Mouse (Mus musculus) MEL (cell line): ENCODE measurements at regions not wholly inside any gene's neighbourhood (a gene's known extent, or its start where the extent isn't known, plus 50 kb on each side); places are given as distances from the start of the nearest gene placed in this dataset.

Experiments
- DNase-seq: peaks from one replicate; pipeline ENCODE4 v3.0.0; 2011; ENCODE audit warnings: low read depth, low spot score
- H3K27ac ChIP-seq: 2 replicates; pipeline ENCODE4 v1.5.1; 2012; ENCODE audit warnings: low read depth, mild to moderate bottlenecking, control low read depth, low read length, moderate library complexity; ENCODE audit not compliant: control insufficient read depth
- H3K27me3 ChIP-seq, 2 experiments: fragments of 150-350 bp in 1 of 2; sonication (generic) in 1 of 2; 2 replicates each; pipeline ENCODE4 v1.6.1; 2012; ENCODE audit warnings: low read length in 2 of 2, mild to moderate bottlenecking in 2 of 2, improper control_type of control experiment in 1 of 2, moderate library complexity in 1 of 2; ENCODE audit not compliant: insufficient read depth in 2 of 2, control insufficient read depth in 1 of 2
- H3K36me3 ChIP-seq, 2 experiments: 2 replicates each; pipeline ENCODE4 v1.6.1; 2012 to 2014; ENCODE audit warnings: low read length in 2 of 2, improper control_type of control experiment in 1 of 2, inconsistent platforms in 1 of 2, mild to moderate bottlenecking in 1 of 2; ENCODE audit not compliant: insufficient read depth in 2 of 2, control insufficient read depth in 1 of 2
- H3K4me1 ChIP-seq, 2 experiments: fragments of 150-350 bp in 1 of 2; sonication (generic) in 1 of 2; 2 replicates each; pipeline ENCODE4 v1.6.1; 2012; ENCODE audit warnings: low read length in 2 of 2, improper control_type of control experiment in 1 of 2, mild to moderate bottlenecking in 1 of 2; ENCODE audit not compliant: insufficient read depth in 2 of 2, control insufficient read depth in 1 of 2
- H3K4me3 ChIP-seq, 2 experiments: fragments of 150-350 bp in 1 of 2; sonication (generic) in 1 of 2; 2 replicates each; pipeline ENCODE4 v1.5.1; 2012; ENCODE audit warnings: low read depth in 2 of 2, low read length in 2 of 2, mild to moderate bottlenecking in 2 of 2, moderate library complexity in 2 of 2, control low read depth in 1 of 2, improper control_type of control experiment in 1 of 2; ENCODE audit not compliant: control insufficient read depth in 1 of 2, insufficient read depth in 1 of 2
- H3K79me2 ChIP-seq: 2 replicates; pipeline ENCODE4 v1.6.1; 2012; ENCODE audit warnings: mild to moderate bottlenecking, low read length, moderate library complexity; ENCODE audit not compliant: control insufficient read depth, poor library complexity, insufficient read depth
- H3K9ac ChIP-seq: 2 replicates; pipeline ENCODE4 v1.6.1; 2012; ENCODE audit warnings: low read depth, mild to moderate bottlenecking, control low read depth, low read length, moderate library complexity; ENCODE audit not compliant: control insufficient read depth, poor library complexity, severe bottlenecking
- H3K9me3 ChIP-seq: fragments of 150-350 bp; sonication (generic); replicated peaks from 2 replicates; pipeline ENCODE4 v1.6.1; 2012; ENCODE audit warnings: mild to moderate bottlenecking, low read length, improper control_type of control experiment, moderate library complexity; ENCODE audit not compliant: insufficient read depth
- CHD2 ChIP-seq: IDR thresholded peaks from 2 replicates; pipeline ENCODE4 v1.6.1; 2011; ENCODE audit warnings: low read length, improper control_type of control experiment
- CTCF ChIP-seq, 3 experiments: IDR thresholded peaks in 2 of 3; conservative IDR thresholded peaks in 1 of 3; 2 replicates each; pipeline ENCODE4 v1.5.1; 2011 to 2012; ENCODE audit warnings: low read length in 3 of 3, low read depth in 2 of 3, mild to moderate bottlenecking in 2 of 3, improper control_type of control experiment in 1 of 3, inconsistent platforms in 1 of 3, mixed read lengths in 1 of 3, moderate library complexity in 1 of 3; ENCODE audit not compliant: control insufficient read depth in 1 of 3, insufficient read depth in 1 of 3, poor library complexity in 1 of 3, severe bottlenecking in 1 of 3
- ELF1 ChIP-seq: IDR thresholded peaks from 2 replicates; pipeline ENCODE4 v1.6.1; 2014; ENCODE audit warnings: low read depth, mild to moderate bottlenecking, inconsistent platforms, low read length, improper control_type of control experiment, moderate library complexity
- ETS1 ChIP-seq: IDR thresholded peaks from 2 replicates; pipeline ENCODE4 v1.6.1; 2012; ENCODE audit warnings: low read depth, mild to moderate bottlenecking, inconsistent platforms, low read length, improper control_type of control experiment, moderate library complexity
- GABPA ChIP-seq: IDR thresholded peaks from 2 replicates; pipeline ENCODE4 v1.6.1; 2012; ENCODE audit warnings: low read depth, mild to moderate bottlenecking, inconsistent platforms, low read length, improper control_type of control experiment, moderate library complexity
- GATA1 ChIP-seq: IDR thresholded peaks from 2 replicates; pipeline ENCODE4 v1.6.1; 2011; ENCODE audit warnings: low read depth, low read length, improper control_type of control experiment
- HCFC1 ChIP-seq: IDR thresholded peaks from 2 replicates; pipeline ENCODE4 v1.6.1; 2012; ENCODE audit warnings: low read depth, mild to moderate bottlenecking, inconsistent platforms, low read length, improper control_type of control experiment, moderate library complexity
- JUND ChIP-seq: IDR thresholded peaks from 2 replicates; pipeline ENCODE4 v1.6.1; 2011; ENCODE audit warnings: low read depth, mild to moderate bottlenecking, improper control_type of control experiment, low read length
- KAT2A ChIP-seq: conservative IDR thresholded peaks from 2 replicates; pipeline ENCODE4 v1.6.1; 2012; ENCODE audit warnings: low read depth, low read length, improper control_type of control experiment, inconsistent platforms
- MAFK ChIP-seq: IDR thresholded peaks from 2 replicates; pipeline ENCODE4 v1.6.1; 2011; ENCODE audit warnings: low read depth, mild to moderate bottlenecking, low read length, improper control_type of control experiment, borderline replicate concordance
- MAX ChIP-seq: IDR thresholded peaks from 2 replicates; pipeline ENCODE4 v1.6.1; 2011; ENCODE audit warnings: low read length, improper control_type of control experiment
- MAZ ChIP-seq: IDR thresholded peaks from 2 replicates; pipeline ENCODE4 v1.6.1; 2012; ENCODE audit warnings: low read depth, mild to moderate bottlenecking, inconsistent platforms, low read length, improper control_type of control experiment
- MXI1 ChIP-seq: IDR thresholded peaks from 2 replicates; pipeline ENCODE4 v1.6.1; 2011; ENCODE audit warnings: mild to moderate bottlenecking, low read depth, low read length, improper control_type of control experiment
- MYC ChIP-seq: IDR thresholded peaks from 2 replicates; pipeline ENCODE4 v1.6.1; 2011; ENCODE audit warnings: low read depth, mild to moderate bottlenecking, low read length, improper control_type of control experiment, moderate library complexity
- NELFE ChIP-seq: IDR thresholded peaks from 2 replicates; pipeline ENCODE4 v1.6.1; 2011; ENCODE audit warnings: low read depth, low read length, improper control_type of control experiment
- NRF1 ChIP-seq: IDR thresholded peaks from 2 replicates; pipeline ENCODE4 v1.6.1; 2014; ENCODE audit warnings: low read depth, mild to moderate bottlenecking, inconsistent platforms, low read length, improper control_type of control experiment, moderate library complexity; ENCODE audit not compliant: poor library complexity, insufficient read depth, severe bottlenecking
- POLR2A ChIP-seq, 2 experiments: IDR thresholded peaks; 2 replicates each; pipeline ENCODE4 v1.6.1; 2011 to 2012; ENCODE audit warnings: low read length in 2 of 2, mild to moderate bottlenecking in 2 of 2, control low read depth in 1 of 2, improper control_type of control experiment in 1 of 2, low read depth in 1 of 2, moderate library complexity in 1 of 2; ENCODE audit not compliant: control insufficient read depth in 1 of 2, insufficient read depth in 1 of 2, poor library complexity in 1 of 2
- POLR2AphosphoS5 ChIP-seq: IDR thresholded peaks from 2 replicates; pipeline ENCODE4 v1.6.1; 2012; ENCODE audit warnings: low read depth, borderline replicate concordance, mild to moderate bottlenecking, inconsistent platforms, low read length, moderate library complexity, mixed read lengths
- RCOR1 ChIP-seq: IDR thresholded peaks from 2 replicates; pipeline ENCODE4 v1.6.1; 2012; ENCODE audit warnings: low read depth, mild to moderate bottlenecking, inconsistent platforms, low read length, improper control_type of control experiment
- SIN3A ChIP-seq: IDR thresholded peaks from 2 replicates; pipeline ENCODE4 v1.6.1; 2012; ENCODE audit warnings: low read length, improper control_type of control experiment, inconsistent platforms
- TBP ChIP-seq: IDR thresholded peaks from 2 replicates; pipeline ENCODE4 v1.8.0; 2011; ENCODE audit warnings: low read depth, low read length, improper control_type of control experiment
- TCF12 ChIP-seq: IDR thresholded peaks from 2 replicates; pipeline ENCODE4 v1.6.1; 2014; ENCODE audit warnings: low read depth, mild to moderate bottlenecking, inconsistent platforms, low read length, improper control_type of control experiment, moderate library complexity
- UBTF ChIP-seq: IDR thresholded peaks from 2 replicates; pipeline ENCODE4 v1.6.1; 2012; ENCODE audit warnings: low read depth, mild to moderate bottlenecking, inconsistent platforms, low read length, improper control_type of control experiment, moderate library complexity, borderline replicate concordance; ENCODE audit not compliant: insufficient read depth
- USF1 ChIP-seq: IDR thresholded peaks from 2 replicates; pipeline ENCODE4 v1.6.1; 2014; ENCODE audit warnings: low read depth, mild to moderate bottlenecking, inconsistent platforms, low read length, improper control_type of control experiment, moderate library complexity

GRCm38 (mm10) chr11:109008872-109009271, 88.7 kb downstream of the Axin2 start:
- Histone ChIP-seq H3K9ac (no peak overlapping the region), H3K9me3 (no peaks in the 10 kb centered on the region), H3K79me2 (no peaks in the 10 kb centered on the region), H3K4me1 (no peaks in the 10 kb centered on the region), H3K27ac (no peak overlapping the region), H3K27me3 (no peaks in the 10 kb centered on the region), H3K4me3 (no peak overlapping the region), H3K36me3 (no peaks in the 10 kb centered on the region)
- TF ChIP-seq UBTF = no peak
- no peak for TF ChIP-seq MYC
- TF ChIP-seq NRF1 = no peak
- no peak for TF ChIP-seq MAZ
- no peak for TF ChIP-seq MAX
- TF ChIP-seq ELF1 = no peak
- TF ChIP-seq RCOR1 = no peak
- TF ChIP-seq CHD2 = no peak
- no peak for DNase-seq

GRCm38 (mm10) chr11:109005681-109006080, 85.5 kb downstream of the Axin2 start:
- no peaks in the 10 kb centered on the region for H3K9me3 ChIP-seq
- H3K36me3 ChIP-seq = no peaks in the 10 kb centered on the region

More at GRCm38 (mm10) chr11:109005681-109006080, 85.5 kb downstream of the Axin2 start:
- H3K4me3 ChIP-seq = no peak overlapping the region
- H3K79me2 ChIP-seq = no peaks in the 10 kb centered on the region
- H3K9ac ChIP-seq = no peak overlapping the region
- no peak overlapping the region for H3K27ac ChIP-seq
- no peak for TF ChIP-seq ETS1
- TF ChIP-seq HCFC1 = no peak
- TF ChIP-seq TCF12 = no peak
- TF ChIP-seq RCOR1 = no peak
- no peak for TF ChIP-seq USF1
- TF ChIP-seq ELF1 = no peak
- no peak for TF ChIP-seq GABPA
- no peak for TF ChIP-seq MXI1
- TF ChIP-seq KAT2A = no peak
- no peak for TF ChIP-seq JUND
- no peak for TF ChIP-seq POLR2AphosphoS5
- no peak for TF ChIP-seq NELFE
- TF ChIP-seq TBP = no peak
- no peak for TF ChIP-seq SIN3A
- no peak for TF ChIP-seq GATA1
- no peak for TF ChIP-seq CTCF (IDR thresholded peaks at IDR 0.05 in 2 of 3, conservative IDR thresholded peaks at IDR 0.05 in 1 of 3; ENCODE audit: control insufficient read depth in 1 of 3, insufficient read depth in 1 of 3, low read depth in 2 of 3, low read length in 3 of 3, poor library complexity in 1 of 3, severe bottlenecking in 1 of 3)
- TF ChIP-seq MAFK = no peak
- TF ChIP-seq POLR2A (IDR thresholded peaks at IDR 0.05; ENCODE audit: control insufficient read depth in 1 of 2, insufficient read depth in 1 of 2, low read depth in 1 of 2, low read length in 2 of 2, poor library complexity in 1 of 2) = no peak
- no peaks in the 10 kb centered on the region for H3K27me3 ChIP-seq
- no peak for DNase-seq
- no peaks in the 10 kb centered on the region for H3K4me1 ChIP-seq
